Mouse (Mus musculus): ENCODE measurements at regions not wholly inside any gene's neighbourhood (a gene's known extent, or its start where the extent isn't known, plus 50 kb on each side); places are given as distances from the start of the nearest gene placed in this dataset.

- CTCF ChIA-PET: no interaction called here
These were observed 228.4 kb upstream of the Gpc5 start for GRCm38 (mm10) chr14:114863585-114863984.

- CTCF ChIA-PET: no interaction called here
These were observed 227.9 kb upstream of the Gpc5 start for GRCm38 (mm10) chr14:114864102-114864501.

GRCm38 (mm10) chr14:114869233-114869632 lies 222.8 kb upstream of the Gpc5 start:
- CTCF ChIA-PET: no interaction called here

- CTCF ChIA-PET: no interaction called here
These were observed 216.9 kb upstream of the Gpc5 start for GRCm38 (mm10) chr14:114875101-114875500.

- CTCF ChIA-PET: no interaction called here
These were observed 215.6 kb upstream of the Gpc5 start for GRCm38 (mm10) chr14:114876427-114876826.

- CTCF ChIA-PET: no interaction called here
These were observed 214.5 kb upstream of the Gpc5 start for GRCm38 (mm10) chr14:114877477-114877876.

- CTCF ChIA-PET: no interaction called here
These were observed 211.7 kb upstream of the Gpc5 start for GRCm38 (mm10) chr14:114880291-114880690.

GRCm38 (mm10) chr14:114904109-114904508 lies 187.9 kb upstream of the Gpc5 start:
- CTCF ChIA-PET: no interaction called here

- CTCF ChIA-PET: no interaction called here
These were observed 179.7 kb upstream of the Gpc5 start for GRCm38 (mm10) chr14:114912271-114912670.

GRCm38 (mm10) chr14:114913238-114913637 lies 178.8 kb upstream of the Gpc5 start:
- CTCF ChIA-PET: no interaction called here

- CTCF ChIA-PET: no interaction called here
These were observed 146.3 kb upstream of the Gpc5 start for GRCm38 (mm10) chr14:114945744-114946143.

- CTCF ChIA-PET: no interaction called here
These were observed 145.7 kb upstream of the Gpc5 start for GRCm38 (mm10) chr14:114946321-114946720.

- CTCF ChIA-PET: no interaction called here
These were observed 143.5 kb upstream of the Gpc5 start for GRCm38 (mm10) chr14:114948341-114949155.

GRCm38 (mm10) chr14:114949156-114949496 lies 142.9 kb upstream of the Gpc5 start:
- CTCF ChIA-PET: no interaction called here

GRCm38 (mm10) chr14:114952280-114952679 lies 139.7 kb upstream of the Gpc5 start:
- CTCF ChIA-PET: no interaction called here

- CTCF ChIA-PET: no interaction called here
These were observed 138.8 kb upstream of the Gpc5 start for GRCm38 (mm10) chr14:114953070-114953665.

GRCm38 (mm10) chr14:114954287-114954686 lies 137.7 kb upstream of the Gpc5 start:
- CTCF ChIA-PET: no interaction called here

GRCm38 (mm10) chr14:114955572-114955971 lies 136.4 kb upstream of the Gpc5 start:
- CTCF ChIA-PET: no interaction called here

GRCm38 (mm10) chr14:114960273-114960672 lies 131.7 kb upstream of the Gpc5 start:
- CTCF ChIA-PET: no interaction called here

GRCm38 (mm10) chr14:114965941-114966340 lies 126.1 kb upstream of the Gpc5 start:
- CTCF ChIA-PET: no interaction called here

- CTCF ChIA-PET: no interaction called here
These were observed 123.0 kb upstream of the Gpc5 start for GRCm38 (mm10) chr14:114969020-114969419.

- CTCF ChIA-PET: no interaction called here
These were observed 110.9 kb upstream of the Gpc5 start for GRCm38 (mm10) chr14:114981120-114981519.

GRCm38 (mm10) chr14:115003223-115003622 lies 88.8 kb upstream of the Gpc5 start:
- CTCF ChIA-PET: no interaction called here

Measured in spleen, embryonic (tissue).